Mouse (Mus musculus) bone marrow, adult 2 months (tissue): ENCODE results near the gene Commd9.

Experiments used
- CTCF ChIP-seq: fragments of 200-500 bp; IDR thresholded peaks from 2 replicates; pipeline ENCODE4 v1.5.1; 2011; ENCODE audit warnings: low read length, control low read depth; ENCODE audit not compliant: control insufficient read depth, insufficient read depth
- POLR2A ChIP-seq: fragments of 200-500 bp; IDR thresholded peaks from 2 replicates; pipeline ENCODE4 v1.6.1; 2011; ENCODE audit warnings: low read depth, mild to moderate bottlenecking, control low read depth, low read length, borderline replicate concordance; ENCODE audit not compliant: control insufficient read depth

- no peak for TF ChIP-seq POLR2A
- no peak for TF ChIP-seq CTCF
Measured at GRCm38 (mm10) chr2:101854792-101855191, 31.3 kb upstream of the Commd9 start.
